Mouse (Mus musculus) hindbrain, embryonic 10.5 days (tissue): ENCODE measurements around the gene Hecw2. TPM values are rescaled to one million over a fixed set of nuclear protein-coding genes. Genes with fewer than 3 reads are reported as not detected.

Experiments
- DNase-seq: peaks from one replicate; pipeline ENCODE4 v3.0.0-alpha.2; 2017; ENCODE audit warnings: low spot score
- H3K27ac ChIP-seq: fragments of 300-500 bp; sonication (generic); 2 replicates; pipeline ENCODE4 v1.5.1; 2016; ENCODE audit warnings: mild to moderate bottlenecking, moderate library complexity
- H3K27me3 ChIP-seq: fragments of 300-500 bp; sonication (generic); 2 replicates; pipeline ENCODE4 v1.6.1; 2016; ENCODE audit warnings: mild to moderate bottlenecking; ENCODE audit not compliant: poor library complexity, insufficient read depth, severe bottlenecking
- H3K36me3 ChIP-seq: fragments of 300-500 bp; sonication (generic); 2 replicates; pipeline ENCODE4 v1.6.1; 2016; ENCODE audit warnings: mild to moderate bottlenecking, moderate library complexity
- H3K4me1 ChIP-seq: fragments of 300-500 bp; sonication (generic); replicated peaks from 2 replicates; pipeline ENCODE4 v1.6.1; 2016; ENCODE audit warnings: mild to moderate bottlenecking
- H3K4me3 ChIP-seq: fragments of 300-500 bp; sonication (generic); 2 replicates; pipeline ENCODE4 v1.5.1; 2016; ENCODE audit warnings: mild to moderate bottlenecking, moderate library complexity
- H3K9me3 ChIP-seq: fragments of 300-500 bp; sonication (generic); 2 replicates; pipeline ENCODE4 v1.6.1; 2016; ENCODE audit warnings: mild to moderate bottlenecking, moderate library complexity
- WGBS: fragments of 180-500 bp; shearing (Covaris S2); methylation state at CpG from one replicate; pipeline ENCODE4 v1.1.7; 2016; 5-methylcytosine and 5-hydroxymethylcytosine counted together
- polyA plus RNA-seq: library from polyadenylated mRNA; unstranded; fragments of >200 nt; fragmentation: Nextera tagmentation; extraction: Ambion mirVana; gene quantifications from 2 replicates; pipeline ENCODE4 v1.2.1, GENCODE M21; 2016

Hecw2 gene
- polyA plus RNA-seq, 1 experiment from 2014 or later, result 5.1 TPM

DNA sequence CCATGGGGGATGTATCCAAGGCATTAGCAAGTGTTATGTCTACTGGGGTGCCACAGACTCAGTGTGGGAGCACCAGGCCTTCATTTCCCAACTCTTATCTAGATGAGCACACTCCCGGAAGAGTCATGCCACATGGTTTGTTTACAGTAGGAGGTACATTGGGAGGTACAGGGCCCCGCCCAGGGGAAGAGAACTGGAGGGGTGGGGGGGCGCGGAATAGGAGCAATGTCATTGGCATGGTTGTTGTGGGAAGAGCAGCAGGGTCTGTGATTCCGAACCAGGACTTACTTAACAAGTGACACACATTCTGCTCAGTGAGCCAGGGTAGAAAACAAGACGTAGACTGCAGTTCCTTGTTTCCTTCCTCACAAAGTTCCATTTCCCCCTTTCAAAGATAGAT is 344.1 kb downstream of the Hecw2 start:
- H3K4me3 ChIP-seq, result no peak overlapping the region
- no peaks in the 10 kb centered on the region for H3K27me3 ChIP-seq
- no peaks in the 10 kb centered on the region for H3K4me1 ChIP-seq
- H3K27ac ChIP-seq, result no peak overlapping the region
- DNase-seq, result no peak
- H3K36me3 ChIP-seq, result no peaks in the 10 kb centered on the region
- H3K9me3 ChIP-seq, result no peaks in the 10 kb centered on the region
- 87% methylated on average over 6 of the region's 6 CpGs for WGBS

DNA sequence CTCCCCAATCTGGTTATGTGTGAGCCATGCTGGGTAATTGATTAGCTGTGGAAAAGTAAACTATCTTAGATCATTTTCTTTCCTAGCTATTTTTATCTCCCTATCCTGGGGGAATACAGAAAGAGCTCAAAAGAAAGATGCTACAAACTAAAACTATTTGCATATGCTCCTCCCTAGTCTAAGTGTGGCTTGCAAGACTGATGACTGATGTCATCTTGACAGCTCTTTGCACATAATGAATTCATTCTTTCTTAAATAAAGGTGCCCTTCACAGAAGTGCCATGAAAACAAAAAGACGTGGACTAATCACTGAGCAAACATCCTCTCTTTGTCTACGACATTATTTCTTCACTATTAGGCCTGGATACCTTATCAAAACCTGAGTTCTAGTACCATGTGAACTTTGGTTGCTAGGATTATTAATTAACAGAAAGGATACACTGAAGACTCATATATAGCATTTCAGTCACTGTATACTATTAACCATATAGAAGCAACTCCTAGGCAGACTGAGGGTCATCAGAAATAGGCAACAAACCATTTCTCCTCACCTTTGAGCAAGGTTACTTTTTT is 348.2 kb downstream of the Hecw2 start:
- H3K27ac ChIP-seq, result no peak overlapping the region
- no peak for DNase-seq
- H3K4me3 ChIP-seq, result no peak overlapping the region
- no peaks in the 10 kb centered on the region for H3K27me3 ChIP-seq
- no peaks in the 10 kb centered on the region for H3K9me3 ChIP-seq
- no peaks in the 10 kb centered on the region for H3K4me1 ChIP-seq
- no peaks in the 10 kb centered on the region for H3K36me3 ChIP-seq
- WGBS, result 64% methylated on average over 2 of the region's 2 CpGs

DNA sequence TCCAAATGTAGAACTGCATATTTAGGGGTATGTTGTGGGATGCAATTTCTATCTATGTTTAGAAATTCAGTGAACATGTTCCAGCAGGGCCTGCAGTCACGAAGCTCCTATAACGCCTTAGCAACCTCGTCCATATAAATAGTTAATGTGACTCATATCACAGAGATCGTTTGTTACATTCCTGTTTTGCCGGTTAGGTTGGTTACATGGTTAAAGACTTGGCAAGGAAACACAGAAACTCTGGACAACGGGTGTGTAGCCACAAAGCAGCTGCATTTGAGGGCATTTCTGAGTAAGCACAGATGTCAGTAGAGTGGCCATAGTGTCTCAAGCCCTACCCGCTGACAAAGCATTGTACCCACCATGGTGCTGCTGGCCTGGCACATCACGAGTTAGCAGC is 349.1 kb downstream of the Hecw2 start:
- H3K27me3 ChIP-seq, result no peaks in the 10 kb centered on the region
- no peak overlapping the region for H3K27ac ChIP-seq
- WGBS, result 91% methylated on average over 8 of the region's 8 CpGs
- no peaks in the 10 kb centered on the region for H3K9me3 ChIP-seq
- no peaks in the 10 kb centered on the region for H3K36me3 ChIP-seq
- H3K4me1 ChIP-seq, result no peaks in the 10 kb centered on the region
- DNase-seq, result no peak
- no peak overlapping the region for H3K4me3 ChIP-seq

DNA sequence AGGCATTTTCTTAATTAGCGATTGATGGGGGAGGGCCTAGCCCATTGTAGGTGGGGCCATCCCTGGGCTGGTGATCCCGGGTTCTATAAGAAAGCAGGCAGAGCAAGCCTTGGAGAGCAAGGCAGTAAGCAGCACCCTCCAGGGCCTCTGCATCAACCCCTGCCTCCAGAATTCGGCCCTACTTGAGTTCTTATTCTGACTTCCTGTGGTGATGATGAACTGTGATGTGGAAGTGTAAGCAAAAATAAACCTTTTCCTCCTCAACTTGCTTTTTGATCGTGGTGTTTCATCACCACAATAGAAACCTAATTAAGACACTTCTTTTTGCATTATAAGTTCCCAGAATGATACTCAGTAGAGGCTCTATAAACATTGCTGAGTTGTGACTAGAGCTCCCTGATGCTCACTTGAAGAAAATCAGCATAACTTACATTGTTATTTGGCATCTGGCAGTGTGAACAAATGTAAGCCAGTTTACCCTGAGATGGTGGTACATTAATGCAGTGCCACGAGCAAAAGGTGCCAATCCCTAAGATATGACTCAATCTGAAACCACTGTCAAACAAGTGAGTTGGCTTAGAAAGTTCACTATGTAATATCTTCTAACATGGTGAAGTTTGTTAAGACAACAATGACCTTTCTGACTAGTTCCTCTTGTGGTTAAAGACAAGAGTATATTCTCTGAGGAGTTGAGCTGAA is 349.9 kb downstream of the Hecw2 start:
- 81% methylated on average over 5 of the region's 5 CpGs for WGBS
- H3K4me3 ChIP-seq, result no peak overlapping the region
- H3K9me3 ChIP-seq, result no peaks in the 10 kb centered on the region
- DNase-seq, result no peak
- H3K27ac ChIP-seq, result no peak overlapping the region
- no peaks in the 10 kb centered on the region for H3K36me3 ChIP-seq
- no peaks in the 10 kb centered on the region for H3K27me3 ChIP-seq
- 0 out of 2 replicates have a peak, but pooled peaks cover 2% of the 10 kb centered on the region for H3K4me1 ChIP-seq

GRCm38 (mm10) chr1:53844122-53844913 is 350.6 kb downstream of the Hecw2 start:
- DNase-seq, result no peak
- WGBS, result 94% methylated on average over 8 of the region's 8 CpGs
- H3K9me3 ChIP-seq, result no peaks in the 10 kb centered on the region
- H3K27ac ChIP-seq, result no peak overlapping the region
- no peaks in the 10 kb centered on the region for H3K27me3 ChIP-seq
- H3K36me3 ChIP-seq, result no peaks in the 10 kb centered on the region
- 0 out of 2 replicates have a peak, but pooled peaks cover 9% of the 10 kb centered on the region for H3K4me1 ChIP-seq
- H3K4me3 ChIP-seq, result no peak overlapping the region

- H3K9me3 ChIP-seq, result no peaks in the 10 kb centered on the region
- no peaks in the 10 kb centered on the region for H3K36me3 ChIP-seq
- DNase-seq, result no peak
- no peaks in the 10 kb centered on the region for H3K27me3 ChIP-seq
- WGBS, result 81% methylated on average over 3 of the region's 3 CpGs
- H3K4me1 ChIP-seq, result 0 out of 2 replicates have a peak, but pooled peaks cover 10% of the 10 kb centered on the region
- no peak overlapping the region for H3K4me3 ChIP-seq
- no peak overlapping the region for H3K27ac ChIP-seq
These were observed 351.9 kb downstream of the Hecw2 start for GRCm38 (mm10) chr1:53843051-53843450.

DNA sequence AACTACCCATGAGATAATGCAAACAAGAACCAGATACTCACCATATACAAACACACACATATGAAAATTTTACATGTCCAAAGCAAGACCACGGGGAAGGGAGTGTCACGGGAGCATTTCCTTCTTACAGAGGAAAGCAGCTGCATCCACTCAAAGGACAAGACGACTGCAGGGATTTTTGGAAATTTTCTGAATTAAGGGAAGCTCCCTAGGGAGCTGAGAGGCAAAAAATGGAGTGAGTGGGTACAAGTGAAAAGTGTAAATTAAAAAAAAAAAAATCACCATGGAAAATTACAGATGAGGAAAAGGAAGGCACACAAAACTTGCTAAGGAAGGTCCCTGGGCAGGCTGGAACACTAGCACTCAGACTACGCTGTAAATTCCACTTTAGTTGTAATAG is 353.9 kb downstream of the Hecw2 start:
- Histone ChIP-seq H3K27me3 (no peaks in the 10 kb centered on the region), H3K27ac (no peak overlapping the region), H3K36me3 (no peaks in the 10 kb centered on the region), H3K4me1 (0 out of 2 replicates have a peak, but pooled peaks cover 10% of the 10 kb centered on the region), H3K4me3 (no peak overlapping the region), H3K9me3 (no peaks in the 10 kb centered on the region)
- 79% methylated on average over 4 of the region's 4 CpGs for WGBS
- no peak for DNase-seq

GRCm38 (mm10) chr1:53839392-53839791 is 355.6 kb downstream of the Hecw2 start:
- Histone ChIP-seq H3K27me3 (no peaks in the 10 kb centered on the region), H3K4me1 (0 out of 2 replicates have a peak, but pooled peaks cover 10% of the 10 kb centered on the region), H3K36me3 (no peaks in the 10 kb centered on the region), H3K4me3 (no peak overlapping the region), H3K27ac (no peak overlapping the region), H3K9me3 (no peaks in the 10 kb centered on the region)
- DNase-seq, result no peak
- WGBS, result 66% methylated on average over 2 of the region's 2 CpGs

- 92% methylated on average over 8 of the region's 8 CpGs for WGBS
- H3K9me3 ChIP-seq, result no peaks in the 10 kb centered on the region
These were observed 356.6 kb downstream of the Hecw2 start for GRCm38 (mm10) chr1:53838182-53838859.

DNA sequence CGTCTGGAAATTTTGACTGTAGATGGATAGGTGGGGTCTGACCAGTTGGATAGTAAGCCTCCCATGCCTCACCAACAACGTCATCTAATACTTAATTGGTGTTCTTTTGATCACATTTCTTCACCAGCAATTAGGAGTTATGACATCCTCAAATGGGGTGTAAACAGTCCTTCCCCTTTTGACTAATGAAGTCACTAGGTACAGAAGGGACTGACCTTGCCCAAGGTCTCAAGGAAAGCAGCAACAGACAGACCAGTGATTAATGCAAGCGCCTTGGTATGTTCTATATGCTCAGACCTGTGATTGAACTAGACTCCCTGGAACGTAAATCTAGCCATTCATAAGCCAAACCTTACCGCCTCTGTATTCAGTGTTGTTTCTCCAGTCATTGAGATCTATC is 364.7 kb downstream of the Hecw2 start:
- H3K4me3 ChIP-seq, result no peak overlapping the region
- H3K9me3 ChIP-seq, result no peaks in the 10 kb centered on the region
- no peak for DNase-seq
- H3K27ac ChIP-seq, result no peak overlapping the region
- 90% methylated on average over 5 of the region's 5 CpGs for WGBS
- peaks cover 15% of the 10 kb centered on the region for H3K36me3 ChIP-seq
- H3K27me3 ChIP-seq, result no peaks in the 10 kb centered on the region
- H3K4me1 ChIP-seq, result no peaks in the 10 kb centered on the region

More at GRCm38 (mm10) chr1:53838182-53838859, 356.6 kb downstream of the Hecw2 start:
- no peak for DNase-seq
- Histone ChIP-seq H3K27me3 (no peaks in the 10 kb centered on the region), H3K36me3 (no peaks in the 10 kb centered on the region), H3K4me1 (0 out of 2 replicates have a peak, but pooled peaks cover 10% of the 10 kb centered on the region), H3K27ac (no peak overlapping the region), H3K4me3 (no peak overlapping the region)

DNA sequence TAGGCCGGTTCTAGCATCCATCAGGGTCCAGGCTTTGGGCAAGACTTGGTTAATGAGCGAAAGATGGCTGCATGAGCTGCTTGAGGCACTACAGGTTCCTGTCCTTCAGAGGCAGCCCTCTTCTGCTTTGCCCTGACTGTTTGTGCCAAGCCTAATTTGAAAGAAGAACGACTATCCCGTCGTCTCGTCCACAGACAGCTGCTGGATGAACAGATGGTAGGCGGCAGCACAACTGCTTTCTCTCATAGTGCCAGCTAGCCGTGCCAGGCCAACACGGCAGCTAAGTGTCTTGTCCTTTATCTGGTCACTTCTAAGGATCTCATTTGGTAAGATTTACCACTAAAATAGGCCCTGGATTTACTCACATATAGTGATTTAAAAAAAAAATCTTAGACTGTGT is 365.9 kb downstream of the Hecw2 start:
- H3K27ac ChIP-seq, result no peak overlapping the region
- peaks cover 3% of the 10 kb centered on the region for H3K4me1 ChIP-seq
- peaks cover 16% of the 10 kb centered on the region for H3K36me3 ChIP-seq
- 79% methylated on average over 9 of the region's 9 CpGs for WGBS
- no peak overlapping the region for H3K4me3 ChIP-seq
- no peaks in the 10 kb centered on the region for H3K9me3 ChIP-seq
- no peaks in the 10 kb centered on the region for H3K27me3 ChIP-seq
- DNase-seq, result no peak

DNA sequence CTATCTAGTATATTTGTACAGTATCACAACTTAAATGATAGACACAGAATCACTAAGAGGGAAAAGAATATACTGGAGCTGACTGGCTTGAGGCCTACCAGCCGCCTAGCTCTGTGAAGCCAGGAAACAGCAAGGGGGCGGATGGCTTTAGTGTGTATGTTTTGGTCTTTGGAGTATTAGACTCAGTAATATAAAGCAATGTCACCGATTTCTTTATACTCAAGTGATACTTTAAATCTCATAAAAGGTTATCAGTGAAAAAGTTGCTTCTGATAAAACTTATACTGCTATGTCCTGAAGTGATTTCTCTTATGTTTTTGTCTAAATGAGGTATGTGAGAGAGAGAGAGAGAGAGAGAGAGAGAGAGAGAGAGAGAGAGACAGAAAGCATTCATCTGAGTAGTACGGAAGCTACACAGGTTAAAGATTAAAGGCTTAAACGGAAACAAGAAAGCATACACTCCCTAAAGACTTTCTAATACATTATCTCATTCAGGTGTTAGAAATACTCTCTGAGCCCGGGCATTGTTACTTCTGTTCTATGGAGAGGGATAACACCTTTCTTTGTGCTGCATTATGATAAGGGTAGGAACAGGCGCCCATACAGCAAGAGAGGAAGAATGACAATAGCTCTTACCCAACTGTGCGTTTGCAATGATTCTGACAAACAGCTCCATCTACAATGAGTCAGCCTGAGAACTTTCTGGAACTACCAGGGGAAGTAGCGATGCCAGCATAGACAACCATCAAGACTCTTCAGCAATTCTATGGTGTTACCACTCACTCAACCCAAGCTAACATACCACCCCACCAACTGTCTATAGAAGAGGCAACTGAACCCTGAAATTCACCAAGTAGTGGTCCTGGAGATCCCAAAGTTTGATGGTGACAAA is 370.3 kb downstream of the Hecw2 start:
- Histone ChIP-seq H3K27ac (no peak overlapping the region), H3K4me3 (no peak overlapping the region), H3K36me3 (0 out of 2 replicates have a peak, but pooled peaks cover 5% of the 10 kb centered on the region), H3K9me3 (no peaks in the 10 kb centered on the region), H3K27me3 (no peaks in the 10 kb centered on the region), H3K4me1 (peaks cover 18% of the 10 kb centered on the region)
- no peak for DNase-seq
- WGBS, result 87% methylated on average over 9 of the region's 9 CpGs
